Mouse (Mus musculus): ENCODE measurements around the gene Clip2. TPM values are rescaled to one million over a fixed set of nuclear protein-coding genes. Genes with fewer than 3 reads are reported as not detected.
"Not testable (repeated sequence)": the region's sequence is repeated elsewhere in the genome, so short reads cannot be mapped to it uniquely, and the experiment has no call there.

The Clip2 gene
- total RNA-seq, 2 experiments from 2014 or later, result 113 to 116 TPM

GRCm38 (mm10) chr5:134446755-134447154 is 105.5 kb downstream of the Clip2 start:
- DNase-seq (ENCODE audit: low spot score in 2 of 2); intact Hi-C loops (cut with DNase I): not testable (repeated sequence)

GRCm38 (mm10) chr5:134445895-134446294 is 106.3 kb downstream of the Clip2 start:
- intact Hi-C loops (cut with DNase I), result no loop called here
- DNase-seq (ENCODE audit: low spot score in 2 of 2), result no peak

- intact Hi-C loops (cut with DNase I), result no loop called here
- no peak for DNase-seq (ENCODE audit: low spot score in 2 of 2)
Measured at GRCm38 (mm10) chr5:134445208-134445831, 106.9 kb downstream of the Clip2 start.

DNA sequence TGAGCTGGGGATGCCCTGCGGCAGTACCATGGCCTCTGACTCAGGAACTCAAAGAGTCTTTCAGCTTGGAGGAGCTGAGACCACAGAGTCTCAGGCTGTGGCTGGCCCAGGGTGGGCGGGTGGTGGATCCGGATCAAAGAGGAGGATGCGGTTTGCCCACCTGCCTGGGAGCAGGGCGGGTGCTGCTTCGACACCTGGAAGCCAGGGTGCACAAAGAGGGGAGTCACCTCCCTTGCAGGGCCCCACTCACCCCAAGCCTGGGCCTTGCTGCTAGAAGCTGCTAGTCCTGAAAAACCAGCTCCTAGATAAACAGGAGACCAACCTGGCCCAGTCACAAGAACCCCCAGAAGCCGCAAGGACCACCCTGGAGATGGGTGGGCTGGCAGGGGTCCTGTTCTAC is 107.8 kb downstream of the Clip2 start:
- DNase-seq (ENCODE audit: low spot score in 2 of 2), result no peak
- intact Hi-C loops (cut with DNase I), result no loop called here

- no peak for DNase-seq (ENCODE audit: low spot score in 2 of 2)
- intact Hi-C loops (cut with DNase I), result no loop called here
Measured at GRCm38 (mm10) chr5:134442066-134442465, 110.2 kb downstream of the Clip2 start.

GRCm38 (mm10) chr5:134441105-134441504 is 111.1 kb downstream of the Clip2 start:
- intact Hi-C loops (cut with DNase I), result no loop called here
- DNase-seq (ENCODE audit: low spot score in 2 of 2), result no peak

DNA sequence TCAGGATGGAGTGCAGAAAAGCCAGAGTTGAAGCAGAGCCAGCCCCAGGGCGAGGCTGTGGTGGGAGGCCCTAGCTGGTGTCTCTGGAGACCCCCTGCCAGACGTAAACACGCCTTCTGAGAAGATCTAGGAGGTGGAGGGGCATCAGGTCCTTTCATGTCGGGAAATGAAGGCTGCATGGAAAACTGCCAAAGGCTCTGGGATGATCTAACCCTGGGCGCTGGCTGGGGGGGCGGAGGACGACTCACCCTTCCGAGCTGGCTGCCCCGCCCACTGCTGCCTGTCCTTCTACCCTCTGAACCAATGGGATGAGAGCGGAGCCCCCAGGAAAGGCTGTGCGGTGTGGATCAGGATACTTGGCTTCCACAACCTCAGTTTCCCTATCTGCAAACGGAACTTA is 112.1 kb downstream of the Clip2 start:
- intact Hi-C loops (cut with DNase I), result no loop called here
- no peak for DNase-seq (ENCODE audit: low spot score in 2 of 2)

DNA sequence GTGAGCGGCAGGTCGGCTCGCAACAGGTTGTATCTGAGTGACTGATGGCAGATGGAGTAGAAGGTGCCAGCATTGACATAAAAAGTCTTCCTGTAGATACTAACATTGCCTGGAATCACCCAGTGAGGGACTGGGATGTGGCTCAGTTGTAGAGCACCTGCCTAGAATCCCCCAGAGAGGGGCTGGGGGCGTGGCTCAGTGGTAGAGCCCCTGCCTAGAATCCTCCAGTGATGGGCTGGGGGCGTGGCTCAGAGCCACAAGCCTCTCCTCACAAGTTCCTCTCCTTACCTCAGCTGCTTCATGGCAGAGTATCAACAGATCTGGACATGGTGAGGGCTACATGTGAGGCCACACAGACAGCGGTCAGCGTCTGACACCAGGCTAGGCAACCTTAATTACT is 112.8 kb downstream of the Clip2 start:
- DNase-seq (ENCODE audit: low spot score in 2 of 2), result no peak
- intact Hi-C loops (cut with DNase I), result no loop called here

Small RNA genes lying within 50 kb of the gene (microRNA-seq; reads per million reads assigned to microRNA genes)
- gene Gm26340 (0 reads per million in 2 experiments), gene Mir7228 (0 reads per million in 2 experiments)

Other genes starting within 250 kb of the Clip2 start
- gene Gtf2i, start 237.7 kb downstream of the Clip2 start, total RNA-seq (2021), result 100 to 1,000 TPM; 205 to 240 TPM
- 10 to 100 TPM; 36.4 to 43.8 TPM for gene Gtf2ird1, start 95.7 kb downstream of the Clip2 start, total RNA-seq (2021)
- under 1 TPM in 1 of 2 experiments, not detected in 1; 0.32 TPM for gene Syna, start 7.7 kb upstream of the Clip2 start, total RNA-seq (2021)
- 10 to 100 TPM; 69.1 to 70.0 TPM for gene Rfc2, start 28.9 kb upstream of the Clip2 start, total RNA-seq (2021)
- gene Lat2, start 62.6 kb upstream of the Clip2 start, total RNA-seq (2021), result 1 to 10 TPM; 1.5 to 2.0 TPM
- gene Eif4h, start 87.1 kb upstream of the Clip2 start, total RNA-seq (2021), result 100 to 1,000 TPM; 309 to 328 TPM
- 10 to 100 TPM; 58.2 to 64.4 TPM for gene Limk1, start 136.2 kb upstream of the Clip2 start, total RNA-seq (2021)
- gene Eln, start 194.9 kb upstream of the Clip2 start, total RNA-seq (2021), result 10 to 100 TPM; 59.0 to 80.6 TPM